Mouse (Mus musculus) embryonic fibroblast, embryonic 13.5 days (primary cell): ENCODE data around the gene Chad. TPM values are rescaled to one million over a fixed set of nuclear protein-coding genes. Genes with fewer than 3 reads are reported as not detected.

Experiments
- H3K27ac ChIP-seq: 2 replicates; pipeline ENCODE4 v1.5.1; 2012; ENCODE audit warnings: low read length, control low read depth, inconsistent platforms; ENCODE audit not compliant: insufficient read depth
- H3K4me1 ChIP-seq: 2 replicates; pipeline ENCODE4 v1.6.1; 2011; ENCODE audit warnings: low read length; ENCODE audit not compliant: control insufficient read depth, insufficient read depth
- H3K4me3 ChIP-seq: 2 replicates; pipeline ENCODE4 v1.5.1; 2011; ENCODE audit warnings: mild to moderate bottlenecking, control low read depth, low read length; ENCODE audit not compliant: insufficient read depth
- CTCF ChIP-seq: IDR thresholded peaks from 2 replicates; pipeline ENCODE4 v1.5.1; 2011; ENCODE audit warnings: mild to moderate bottlenecking, control low read depth, low read length, moderate library complexity, borderline replicate concordance; ENCODE audit not compliant: insufficient read depth
- POLR2A ChIP-seq: IDR thresholded peaks from 2 replicates; pipeline ENCODE4 v1.6.1; 2011; ENCODE audit warnings: low read depth, mild to moderate bottlenecking, control low read depth, low read length, moderate library complexity
- polyA plus RNA-seq: library from polyadenylated mRNA; stranded (reverse); fragments of >200 nt; gene quantifications from 2 replicates; pipeline ENCODE4 v1.2.4, GENCODE M21; 2011; ENCODE audit warnings: low read depth; ENCODE audit not compliant: missing spikeins, insufficient read length

The Chad gene
- polyA plus RNA-seq, 1 experiment, result not detected

DNA sequence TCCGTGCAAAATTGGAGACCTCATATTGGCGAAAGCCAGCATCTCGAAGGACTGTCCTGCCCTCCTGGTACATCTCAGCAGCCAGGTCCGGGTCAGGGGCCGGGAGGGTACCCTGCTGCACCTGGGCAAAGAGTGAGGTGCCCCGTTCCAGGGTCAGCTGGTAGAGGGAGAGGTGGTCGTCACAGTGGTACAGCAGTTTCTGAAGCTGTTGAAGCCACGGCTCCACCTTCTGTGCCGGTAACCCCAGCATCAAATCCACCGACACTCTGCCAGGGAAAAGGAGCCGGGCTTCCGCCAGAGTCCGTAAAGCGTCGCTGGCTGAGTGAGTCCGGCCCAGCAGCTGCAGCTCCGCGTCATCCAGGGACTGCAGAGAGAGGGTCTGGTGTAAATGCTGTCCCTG, 20.4 kb upstream of the Chad start:
- TF ChIP-seq POLR2A (no peak), CTCF (no peak)
- Histone ChIP-seq H3K27ac (no peak overlapping the region), H3K4me1 (0 out of 2 replicates have a peak, but pooled peaks cover under 1% of the 10 kb centered on the region), H3K4me3 (no peak overlapping the region)

DNA sequence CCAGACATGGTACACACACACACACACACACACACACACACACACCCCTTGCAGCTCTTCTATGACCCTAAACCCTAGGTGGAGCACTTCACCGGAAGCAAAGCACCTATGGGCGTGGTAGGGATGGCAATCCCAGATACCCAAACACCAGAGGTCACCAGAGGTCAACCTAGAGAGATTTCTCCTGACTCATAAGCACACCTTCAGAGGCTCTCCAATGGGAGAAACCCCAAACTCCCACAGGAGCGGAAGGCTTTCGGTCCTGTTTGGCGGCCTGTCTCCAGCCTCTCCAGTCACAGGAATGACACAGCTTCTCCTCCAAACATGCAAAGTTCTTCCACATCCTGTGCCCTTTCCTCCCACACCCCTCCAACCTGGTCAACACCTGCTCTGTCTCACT, 18.5 kb upstream of the Chad start:
- no peak overlapping the region for H3K27ac ChIP-seq
- H3K4me1 ChIP-seq, result peaks cover 4% of the 10 kb centered on the region; the same call in 1 of the 2 replicates
- H3K4me3 ChIP-seq, result no peak overlapping the region
- TF ChIP-seq POLR2A (no peak), CTCF (no peak)

DNA sequence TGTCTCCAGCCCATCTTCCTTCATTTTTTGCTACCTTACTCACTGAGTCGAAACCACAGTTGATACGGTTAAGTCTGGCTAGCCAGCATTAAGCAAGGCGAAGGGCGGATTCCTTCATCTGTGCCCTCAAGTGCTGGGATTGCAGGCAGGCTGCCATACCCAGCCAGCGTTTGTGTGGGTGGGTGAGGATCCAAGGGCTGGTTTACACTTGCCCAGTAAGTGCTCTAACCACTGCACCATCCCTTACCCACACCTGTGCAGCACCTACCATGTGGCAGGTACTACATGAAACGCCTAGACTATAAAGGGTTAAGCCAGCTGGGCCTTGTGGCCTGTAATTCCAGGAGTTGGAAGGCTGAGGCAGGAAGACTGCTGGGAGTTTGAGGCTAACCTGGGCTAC, 17.6 kb upstream of the Chad start:
- Histone ChIP-seq H3K4me3 (no peak overlapping the region), H3K27ac (no peak overlapping the region), H3K4me1 (peaks cover 4% of the 10 kb centered on the region; the same call in 1 of the 2 replicates)
- no peak for TF ChIP-seq POLR2A
- no peak for TF ChIP-seq CTCF

DNA sequence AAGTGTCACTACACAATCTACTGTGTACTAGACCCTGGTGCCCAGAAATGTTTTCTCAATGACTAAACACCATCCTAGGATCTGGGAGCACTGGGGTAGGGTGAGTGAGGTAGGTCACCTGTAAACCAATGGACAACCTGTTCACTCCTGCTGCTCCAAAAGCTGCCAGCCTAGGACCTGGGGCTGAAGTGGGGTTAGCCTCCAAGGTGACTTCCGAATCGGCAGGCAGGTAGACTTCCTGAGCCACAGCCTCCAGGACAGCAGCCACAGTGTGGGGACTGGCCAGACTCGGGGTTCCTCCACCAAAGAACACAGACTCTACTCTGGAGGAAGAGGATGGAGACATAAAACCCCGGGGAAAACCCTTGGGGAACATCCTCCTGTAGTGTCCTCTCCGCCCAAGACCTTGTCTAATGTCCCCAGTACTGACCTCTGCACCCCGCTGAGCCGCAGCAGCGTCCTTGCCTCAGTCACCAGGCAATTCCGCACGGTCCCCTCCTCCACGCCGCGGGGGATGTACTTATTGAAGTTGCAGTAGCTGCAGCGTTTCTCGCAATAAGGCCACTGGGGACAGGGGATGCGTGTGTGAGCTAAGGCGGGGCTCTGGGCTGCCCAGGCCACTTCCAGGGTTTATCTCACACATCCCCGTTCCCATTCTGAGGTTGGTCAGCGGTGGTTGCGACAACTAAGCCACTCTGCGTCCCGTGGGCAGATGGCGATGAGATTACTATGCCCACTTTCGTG, 16.6 kb upstream of the Chad start:
- peak overlapping the region; percentile 45 for H3K4me3 ChIP-seq
- peak overlapping the region; percentile 78 for H3K27ac ChIP-seq
- peaks cover 4% of the 10 kb centered on the region; the same call in 1 of the 2 replicates for H3K4me1 ChIP-seq
- TF ChIP-seq POLR2A (no peak), CTCF (no peak)

DNA sequence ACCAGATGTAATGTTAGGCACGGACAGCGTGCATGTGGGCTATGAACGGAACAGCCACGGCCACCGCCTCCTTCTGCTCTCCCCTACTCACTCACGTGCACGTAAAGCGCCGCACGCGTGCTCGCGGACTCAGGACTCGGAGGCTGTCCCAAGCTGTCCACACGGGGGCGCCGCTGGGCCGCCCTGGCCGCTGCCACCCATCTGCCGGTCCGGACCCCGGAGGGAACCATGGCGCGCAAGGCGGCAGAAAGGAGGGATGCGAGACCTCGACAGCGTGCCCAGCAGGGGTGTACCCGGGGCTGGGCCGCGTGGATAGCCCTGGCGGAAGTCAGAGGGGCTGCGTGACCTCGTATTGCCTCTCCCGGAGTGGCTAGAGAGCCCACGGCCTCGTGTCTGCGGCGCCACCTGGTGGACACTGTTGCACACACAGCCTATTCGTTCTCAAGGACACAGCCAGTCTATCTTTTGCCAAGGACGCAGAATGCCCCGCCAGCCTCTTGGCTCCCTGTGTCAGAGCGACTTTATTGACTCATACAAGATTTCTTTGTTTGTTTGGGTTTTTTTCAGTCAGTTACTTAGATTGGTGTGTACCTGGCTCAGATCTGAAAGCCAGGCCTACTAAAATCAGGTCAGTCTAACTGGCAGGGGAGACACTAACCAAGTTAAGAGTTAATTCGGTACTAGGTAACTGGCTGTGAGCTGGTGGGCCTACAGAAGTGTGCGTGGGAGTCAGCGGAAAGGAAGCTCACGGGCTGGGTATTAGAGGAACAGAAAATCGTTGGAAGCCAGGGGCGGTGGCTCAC, 15.8 kb upstream of the Chad start, which contains the start of gene Rsad1:
Rsad1 (minus strand) TSS at position 368 of the 803 bp plus-strand sequence.
- Histone ChIP-seq H3K4me1 (peaks cover 4% of the 10 kb centered on the region; the same call in 1 of the 2 replicates), H3K4me3 (peak within 1 kb of the TSS; percentile 45), H3K27ac (peak within 1 kb of the TSS; percentile 78)
- peak; percentile 66; the same call in 1 of the 2 replicates for TF ChIP-seq POLR2A
- TF ChIP-seq CTCF, result peak; percentile 82

DNA sequence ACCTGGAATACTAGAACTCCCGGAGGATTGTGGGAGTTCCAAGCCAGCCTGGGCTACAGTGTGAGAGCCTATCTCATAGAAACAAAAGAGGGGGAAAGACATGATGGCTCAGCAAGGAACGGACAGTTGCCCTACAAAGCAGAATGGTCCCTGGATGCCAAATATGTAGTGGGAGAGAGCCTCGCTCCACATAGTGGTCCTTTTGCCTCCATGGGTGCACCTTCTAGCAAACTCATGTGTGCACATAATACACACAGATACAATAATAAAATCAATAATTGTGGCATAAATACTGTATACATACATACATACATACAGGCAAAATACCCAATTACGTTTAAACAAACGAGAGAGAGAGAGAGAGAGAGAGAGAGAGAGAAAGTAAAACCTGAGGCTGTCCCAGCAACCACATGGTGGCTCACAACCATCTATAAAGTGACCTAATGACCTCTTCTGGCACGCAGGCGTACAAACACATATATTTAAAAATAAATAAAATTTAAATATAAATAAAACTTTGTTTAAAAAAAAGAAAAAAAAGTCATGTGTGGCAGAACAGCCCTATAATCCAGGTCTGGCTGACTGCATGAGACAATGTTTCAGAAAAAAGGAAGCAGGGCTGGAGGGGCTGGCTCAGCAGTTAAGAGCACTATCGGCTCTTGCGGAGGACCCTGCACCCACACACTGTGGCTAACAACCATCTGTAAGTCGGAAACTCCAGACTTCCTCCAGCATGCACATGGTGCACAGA, 15.0 kb upstream of the Chad start:
- no peak for TF ChIP-seq CTCF
- Histone ChIP-seq H3K27ac (peak overlapping the region; percentile 15; the same call in 1 of the 2 replicates), H3K4me3 (no peak overlapping the region), H3K4me1 (peaks cover 4% of the 10 kb centered on the region; the same call in 1 of the 2 replicates)

DNA sequence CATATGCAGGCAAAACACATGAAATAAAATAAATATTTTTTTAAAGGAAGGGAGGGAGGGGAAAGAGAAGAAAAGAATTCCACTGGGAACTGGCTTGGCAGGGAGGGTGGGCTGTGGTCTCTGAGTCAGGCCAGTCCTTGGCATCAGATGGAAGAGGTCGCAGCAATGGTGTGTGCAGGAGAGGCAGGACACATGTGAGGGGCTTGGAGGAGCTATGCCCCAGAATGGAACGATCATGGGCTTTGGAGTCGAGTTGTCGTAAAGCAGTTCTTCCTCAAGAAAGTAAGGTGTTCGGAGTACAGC, 14.5 kb upstream of the Chad start:
- Histone ChIP-seq H3K4me3 (no peak overlapping the region), H3K27ac (0 out of 2 replicates have a peak overlapping the region, but pooled peaks have one; percentile 31), H3K4me1 (peaks cover 4% of the 10 kb centered on the region; the same call in 1 of the 2 replicates)
- TF ChIP-seq POLR2A, result no peak
- no peak for TF ChIP-seq CTCF

DNA sequence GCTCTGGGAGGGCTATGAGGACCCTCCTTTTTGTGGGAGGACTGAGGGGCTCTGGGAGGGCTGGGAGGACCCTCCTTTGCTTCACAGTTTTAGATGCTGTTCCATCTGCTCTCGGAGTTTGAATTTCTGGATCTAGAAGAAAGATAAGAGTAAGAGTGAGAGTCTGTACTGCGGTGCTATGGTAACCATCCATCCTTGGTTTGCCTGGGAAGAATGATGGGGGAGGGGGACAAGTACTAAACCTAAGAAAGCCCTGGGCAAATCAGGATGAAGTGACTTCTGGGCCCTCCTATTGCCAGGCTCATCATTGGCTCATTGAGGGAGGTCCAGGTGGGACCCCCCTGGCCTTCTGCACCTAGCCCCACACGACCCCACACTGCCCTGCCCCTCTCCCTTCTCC, 6.6 kb upstream of the Chad start:
- H3K4me1 ChIP-seq, result no peaks in the 10 kb centered on the region
- no peak overlapping the region for H3K4me3 ChIP-seq
- TF ChIP-seq CTCF, result no peak
- TF ChIP-seq POLR2A, result no peak
- H3K27ac ChIP-seq, result no peak overlapping the region

DNA sequence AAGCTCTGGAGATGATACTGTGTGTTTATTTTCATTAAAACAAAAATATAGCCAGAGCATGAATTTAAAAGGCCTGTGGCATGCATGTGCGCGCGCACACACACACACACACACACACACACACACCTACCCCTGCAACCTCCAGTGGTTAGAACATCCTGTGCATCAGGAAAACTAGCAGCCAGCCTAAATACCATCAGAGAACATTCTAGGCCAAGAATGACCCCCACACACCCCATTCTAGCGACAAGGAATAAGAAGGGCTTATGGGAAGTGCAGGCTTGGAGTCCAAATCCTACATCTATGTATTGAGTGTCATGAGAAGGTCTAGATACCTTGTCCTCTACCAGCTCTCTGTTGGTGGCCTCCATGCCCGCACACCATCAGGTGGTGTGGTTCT, 1.5 kb upstream of the Chad start:
- Histone ChIP-seq H3K27ac (no peak overlapping the region), H3K4me1 (no peaks in the 10 kb centered on the region), H3K4me3 (no peak overlapping the region)
- TF ChIP-seq POLR2A, result no peak
- TF ChIP-seq CTCF, result no peak
